Mouse (Mus musculus): ENCODE measurements around the gene Fgd3.

- TF ChIP-seq POLR2A (IDR thresholded peaks at IDR 0.05; ENCODE audit: low read depth, low read length) (no peak), CTCF (IDR thresholded peaks at IDR 0.05; ENCODE audit: borderline replicate concordance, insufficient read depth, low read length) (no peak)
Observed at GRCm38 (mm10) chr13:49300771-49301170, 19.3 kb downstream of the Fgd3 start.
